Mouse (Mus musculus): ENCODE data around the gene Lingo2.
"Not testable (repeated sequence)": the region's sequence is repeated elsewhere in the genome, so short reads cannot be mapped to it uniquely, and the experiment has no call there.

Gene Lingo2

DNA sequence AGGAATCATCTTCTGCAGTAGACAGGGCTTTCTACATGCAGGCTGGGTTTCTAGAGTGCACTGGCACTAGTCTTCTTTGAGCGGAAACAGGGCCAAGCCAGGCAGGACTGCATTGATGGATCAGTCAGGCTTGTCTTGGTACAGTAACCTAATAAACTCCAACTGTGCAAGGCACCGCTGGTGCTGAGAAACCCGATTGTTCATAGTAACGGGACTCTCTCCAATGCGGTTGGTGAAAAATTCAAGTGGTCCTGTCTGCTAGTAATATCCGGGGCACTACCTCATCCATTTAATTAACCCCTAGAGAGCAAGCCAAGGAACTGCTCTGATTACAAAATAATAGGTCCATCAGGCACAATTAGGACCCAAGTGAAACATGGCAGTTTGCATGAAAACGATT is 1106.4 kb downstream of the Lingo2 start:
- DNase-seq (ENCODE audit: low spot score in 2 of 2) = peak; percentile 11 to 24

GRCm38 (mm10) chr4:35844518-35844917 is 1107.0 kb downstream of the Lingo2 start:
- no peak for DNase-seq (ENCODE audit: low spot score in 2 of 2)

DNA sequence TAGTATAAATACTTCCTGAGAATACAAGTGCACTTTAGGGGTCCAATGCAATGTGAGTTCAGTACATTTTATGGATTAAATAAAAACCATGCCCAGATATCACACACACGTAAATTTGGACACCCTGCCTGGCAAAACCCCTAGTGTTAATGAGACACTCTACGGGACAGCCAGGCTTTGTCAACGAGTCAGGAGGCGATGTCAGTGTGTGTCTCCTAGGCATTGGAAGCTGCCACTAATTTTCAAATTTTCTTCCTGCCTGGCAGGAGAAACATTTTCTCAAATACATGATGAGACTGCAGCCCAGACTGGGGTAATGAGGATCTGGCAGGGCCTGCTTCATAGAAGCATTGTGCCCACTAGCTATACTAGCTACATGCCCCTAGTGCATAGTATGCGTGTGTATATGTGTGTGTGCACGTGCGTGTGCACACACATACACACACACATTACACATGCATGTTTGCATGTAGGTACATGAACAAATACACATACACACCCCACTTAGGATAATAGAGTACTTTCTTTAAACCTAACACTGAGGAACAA is 1128.2 kb downstream of the Lingo2 start:
- DNase-seq (ENCODE audit: low spot score in 2 of 2) = no peak

- no peak for DNase-seq (ENCODE audit: low spot score in 2 of 2)
Observed at GRCm38 (mm10) chr4:35820701-35821100, 1130.8 kb downstream of the Lingo2 start.

GRCm38 (mm10) chr4:35814698-35815097 is 1136.8 kb downstream of the Lingo2 start:
- DNase-seq (ENCODE audit: low spot score in 2 of 2) = no peak

- DNase-seq (ENCODE audit: low spot score in 2 of 2) = no peak
Observed at GRCm38 (mm10) chr4:35807497-35808210, 1143.9 kb downstream of the Lingo2 start.

- no peak for DNase-seq (ENCODE audit: low spot score in 2 of 2)
Observed at GRCm38 (mm10) chr4:35806881-35807464, 1144.6 kb downstream of the Lingo2 start.

DNA sequence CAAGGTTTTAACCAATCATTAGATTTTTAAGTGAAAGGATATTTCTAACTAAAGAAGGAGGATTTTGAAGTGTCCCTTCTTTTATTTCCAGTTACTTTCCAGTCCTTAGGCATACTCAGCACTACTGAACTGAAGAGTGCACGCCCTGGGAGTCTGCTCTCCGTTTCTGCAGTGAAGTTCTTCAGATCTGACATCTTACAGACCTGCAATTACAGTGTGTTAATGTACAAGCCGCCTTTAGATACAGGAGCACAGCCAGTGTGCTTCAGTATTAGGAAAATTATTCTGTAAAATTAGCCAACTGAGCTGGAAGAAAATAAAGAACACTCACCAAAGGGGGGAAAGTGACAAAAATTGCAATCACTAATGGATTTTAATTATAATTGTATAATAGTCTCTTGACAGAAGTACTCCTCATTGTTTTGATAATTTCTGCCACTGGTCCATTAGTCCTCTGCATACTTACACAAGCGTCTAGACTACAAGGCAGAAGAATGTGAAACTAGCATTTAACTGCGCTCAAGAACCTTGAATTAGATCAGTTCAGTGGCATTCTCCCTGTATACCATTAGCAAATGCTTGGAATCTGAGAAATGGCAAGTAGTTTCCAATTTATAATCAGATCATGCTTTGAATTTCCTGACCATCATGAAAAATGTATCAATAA is 1167.2 kb downstream of the Lingo2 start:
- DNase-seq (ENCODE audit: low spot score in 2 of 2) = no peak

DNA sequence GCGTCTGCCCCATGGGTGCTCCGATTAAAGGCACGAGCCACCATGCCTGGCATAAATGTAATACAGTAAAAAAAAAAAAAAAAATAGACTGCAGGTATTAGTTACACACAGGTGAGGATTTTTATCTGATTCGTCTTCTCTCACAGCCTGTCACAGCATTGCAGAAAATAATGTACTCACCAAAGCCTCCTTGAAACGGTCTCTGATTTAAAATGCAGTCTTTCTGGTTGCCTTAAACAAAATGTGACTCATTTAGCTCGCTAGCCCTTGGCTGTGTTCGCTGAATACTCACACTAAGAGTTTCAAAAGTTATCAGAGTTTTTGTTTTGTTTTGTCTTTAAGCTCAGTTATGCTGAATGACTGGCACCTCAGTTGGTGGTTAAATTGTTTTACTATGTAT is 1180.7 kb downstream of the Lingo2 start:
- no peak for DNase-seq (ENCODE audit: low spot score in 2 of 2)

DNA sequence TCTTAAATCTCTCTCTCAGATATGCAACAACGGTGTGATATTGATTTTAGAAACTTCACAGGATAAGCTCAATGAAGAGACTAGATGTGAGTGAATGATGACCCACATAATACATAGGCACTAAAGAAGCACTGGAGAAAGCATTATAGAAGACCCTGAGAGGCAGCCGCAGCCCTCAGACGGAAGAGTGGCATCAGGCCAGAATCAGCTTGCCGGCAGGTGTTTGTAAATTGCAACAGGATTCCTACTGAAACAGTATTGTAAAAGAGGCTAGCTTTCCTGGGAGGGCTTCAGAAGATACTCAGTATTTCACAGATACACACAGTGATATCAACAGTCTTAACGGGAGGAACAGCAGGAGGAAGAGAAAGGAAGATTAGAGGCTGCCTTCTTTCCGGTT is 1184.6 kb downstream of the Lingo2 start:
- DNase-seq (ENCODE audit: low spot score in 2 of 2) = no peak

GRCm38 (mm10) chr4:35761181-35761580 is 1190.4 kb downstream of the Lingo2 start:
- no peak for DNase-seq (ENCODE audit: low spot score in 2 of 2)

- no peak for DNase-seq (ENCODE audit: low spot score in 2 of 2)
Observed at GRCm38 (mm10) chr4:35752121-35752860, 1199.3 kb downstream of the Lingo2 start.

GRCm38 (mm10) chr4:35746693-35747092 is 1204.9 kb downstream of the Lingo2 start:
- no peak for DNase-seq (ENCODE audit: low spot score in 2 of 2)

DNA sequence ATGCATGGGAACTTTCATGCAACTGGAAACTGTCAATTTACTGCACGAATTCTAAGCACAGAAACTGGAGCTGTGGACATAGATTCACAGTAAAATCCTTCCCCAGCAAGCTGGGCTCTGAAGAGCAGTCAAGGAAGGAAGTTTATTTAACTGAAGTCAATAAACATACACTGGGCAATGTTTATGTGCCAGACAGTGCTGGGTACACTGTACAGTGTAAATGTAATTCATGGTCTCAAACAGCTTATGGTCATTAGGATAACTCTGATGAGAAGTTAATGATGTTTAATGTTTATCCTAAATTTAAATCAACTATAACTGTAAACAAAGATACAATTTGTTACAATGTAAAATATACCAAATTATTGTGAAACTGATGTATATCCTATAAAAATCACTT is 1226.8 kb downstream of the Lingo2 start:
- no peak for DNase-seq (ENCODE audit: low spot score in 2 of 2)

- DNase-seq (ENCODE audit: low spot score in 2 of 2) = no peak
Observed at GRCm38 (mm10) chr4:35704126-35704525, 1247.4 kb downstream of the Lingo2 start.

DNA sequence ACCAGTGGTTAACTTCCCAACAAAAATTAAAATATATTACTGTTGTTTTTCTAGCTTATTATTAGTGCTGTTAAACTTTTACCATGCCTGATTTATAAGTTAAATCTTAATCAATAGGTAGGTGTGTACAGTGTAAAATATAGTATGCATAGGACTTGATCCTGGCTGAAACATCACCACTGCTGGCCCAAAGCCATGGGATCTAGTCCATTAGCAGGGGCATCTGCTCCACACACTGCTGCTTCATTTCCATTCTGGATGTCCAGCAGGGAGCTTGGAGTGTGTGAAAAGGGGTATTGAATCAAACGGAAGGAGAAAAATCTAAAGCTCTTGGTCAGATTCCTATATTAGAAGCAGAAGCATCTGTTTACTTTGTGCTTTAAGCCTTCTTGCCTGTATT is 1248.9 kb downstream of the Lingo2 start:
- DNase-seq (ENCODE audit: low spot score in 2 of 2) = no peak

DNA sequence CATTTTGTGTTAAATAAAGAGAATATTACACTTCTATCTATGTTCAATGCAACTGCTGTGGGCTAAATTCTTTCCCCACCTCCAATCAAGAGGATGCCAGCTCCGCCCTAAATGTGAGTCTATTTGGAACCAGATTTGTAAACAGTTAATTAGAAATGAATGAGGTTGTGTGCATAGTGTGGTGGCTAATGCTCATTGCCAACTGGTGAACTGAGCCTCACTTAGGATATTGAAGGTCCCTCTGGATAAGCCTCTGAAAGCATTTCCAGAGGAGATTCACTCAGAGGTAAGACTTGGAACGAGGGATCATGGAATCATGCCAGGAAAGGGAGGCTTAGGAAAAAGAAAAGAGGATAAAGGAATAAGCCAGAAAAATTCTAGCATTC is 1256.4 kb downstream of the Lingo2 start:
- no peak for DNase-seq (ENCODE audit: low spot score in 2 of 2)

DNA sequence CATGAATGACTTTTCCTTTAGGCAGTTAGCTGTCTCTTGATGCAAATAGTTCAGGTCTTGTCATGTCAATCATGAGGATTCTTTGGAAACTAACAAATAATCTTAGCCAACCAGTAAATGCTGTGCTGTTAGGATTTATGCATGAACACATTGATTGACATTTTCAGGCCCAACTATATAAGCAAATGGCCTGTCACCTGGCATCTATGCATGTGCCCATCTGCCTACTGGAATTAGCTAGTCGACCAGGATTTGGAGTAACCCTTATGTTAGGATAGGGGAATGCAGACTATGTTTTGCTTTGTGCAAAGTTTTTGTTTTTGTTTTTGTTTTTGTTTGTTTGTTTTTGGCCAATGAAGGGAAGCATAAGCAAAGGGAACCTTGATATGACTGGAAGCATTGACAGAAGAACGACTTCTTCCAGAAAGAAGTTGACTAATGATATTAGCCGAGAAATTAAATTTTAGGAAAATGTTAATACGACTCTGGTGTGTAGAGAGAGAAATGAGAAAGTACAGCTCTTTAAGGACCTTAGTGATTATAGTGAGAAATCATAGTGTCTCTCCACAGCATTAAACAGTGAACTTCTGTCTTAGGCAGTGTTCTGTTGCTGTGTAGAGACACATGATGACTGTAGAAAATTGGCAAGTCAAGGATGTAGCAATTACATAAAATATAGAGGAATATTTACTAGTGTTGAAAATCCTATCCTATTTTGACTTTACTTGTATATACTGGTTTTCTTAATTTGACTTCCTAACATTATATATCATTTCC is 1257.0 kb downstream of the Lingo2 start:
- DNase-seq (ENCODE audit: low spot score in 2 of 2) = no peak

DNA sequence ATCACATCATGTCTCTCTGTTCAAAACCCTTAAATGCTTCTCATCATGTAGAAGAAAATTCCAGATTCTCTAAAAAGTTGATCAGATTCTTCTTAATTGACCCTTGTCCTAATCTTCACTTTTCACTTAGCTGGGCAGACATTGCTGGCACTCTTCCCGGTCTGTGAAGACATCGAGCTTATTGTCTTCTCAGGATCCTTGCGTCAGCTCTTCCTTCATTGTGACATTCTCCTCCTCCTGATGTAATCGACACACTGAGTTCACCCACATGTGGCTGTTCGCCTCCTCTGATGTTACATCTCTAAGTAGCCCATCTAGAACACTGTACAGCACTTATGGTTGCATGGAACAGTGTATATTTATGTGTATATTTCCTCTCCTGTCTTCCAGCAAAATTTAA is 1261.0 kb downstream of the Lingo2 start:
- DNase-seq (ENCODE audit: low spot score in 2 of 2) = no peak

DNA sequence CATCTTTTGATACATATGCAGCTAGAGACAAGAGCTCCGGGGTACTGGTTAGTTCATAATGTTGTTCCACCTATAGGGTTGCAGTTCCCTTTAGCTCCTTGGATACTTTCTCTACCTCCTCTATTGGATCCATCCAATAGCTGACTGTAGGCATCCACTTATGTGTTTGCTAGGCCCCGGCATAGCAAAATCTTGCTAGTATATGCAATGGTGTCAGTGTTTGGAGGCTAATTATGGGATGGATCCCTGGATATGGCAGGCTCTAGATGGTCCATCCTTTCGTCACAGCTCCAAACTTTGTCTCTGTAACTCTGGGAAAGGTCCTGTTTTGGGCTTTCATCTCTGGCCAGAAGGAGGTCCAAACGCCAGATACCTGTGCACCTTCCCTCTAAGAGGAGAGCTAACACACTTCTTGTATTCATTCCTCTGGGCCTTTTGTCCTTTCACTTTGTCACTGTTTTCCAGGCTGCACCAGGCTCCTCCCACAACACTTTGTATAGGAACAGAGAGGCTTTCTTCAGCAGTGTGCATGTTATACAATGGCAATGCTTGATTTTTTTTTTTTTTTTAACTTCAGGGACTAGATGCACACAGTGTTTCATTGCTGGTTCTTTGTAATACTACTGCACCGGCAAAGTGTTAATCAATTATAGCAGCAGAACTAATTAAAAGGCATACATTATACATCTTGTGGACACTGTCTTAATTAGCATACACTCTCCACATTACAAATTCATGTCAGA is 1262.9 kb downstream of the Lingo2 start:
- not testable (repeated sequence) for DNase-seq (ENCODE audit: low spot score in 2 of 2)
